Mouse (Mus musculus): ENCODE measurements at regions not wholly inside any gene's neighbourhood (a gene's known extent, or its start where the extent isn't known, plus 50 kb on each side); places are given as distances from the start of the nearest gene placed in this dataset.

DNA sequence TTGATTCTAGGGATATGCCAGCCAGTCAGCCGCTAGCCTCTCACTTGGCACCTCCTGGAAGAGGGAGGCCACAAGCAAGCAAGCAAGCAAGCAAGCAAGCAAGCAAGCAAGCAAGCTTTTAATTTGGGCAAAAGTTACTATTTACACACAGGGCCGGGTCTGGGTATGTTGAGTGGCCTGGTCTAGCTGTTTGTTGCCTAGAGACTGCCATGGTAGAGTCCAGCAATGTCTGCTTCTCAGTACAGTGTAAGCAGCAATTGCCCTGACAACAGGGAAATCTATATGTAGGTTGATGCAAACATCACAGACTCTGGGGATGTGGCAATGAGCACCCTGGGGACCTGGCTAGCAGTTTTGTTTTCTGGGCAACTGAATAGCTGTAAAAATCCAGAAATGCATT lies 51.4 kb upstream of the Tns3 start:
- CTCF ChIA-PET = no interaction called here
- POLR2A ChIA-PET = interaction anchor here in 2 of 4 experiments (0.8 to 1.1 kb wide), 2 partner anchors 23 to 64 kb away, joined by 3 read pairs; no protein-coding TSS in a partner anchor
